Mouse (Mus musculus): ENCODE results near the gene Egfl8. TPM values are rescaled to one million over a fixed set of nuclear protein-coding genes. Genes with fewer than 3 reads are reported as not detected.

The Egfl8 gene
- polyA plus RNA-seq, 1 experiment from 2014 or later, result 3.6 TPM

DNA sequence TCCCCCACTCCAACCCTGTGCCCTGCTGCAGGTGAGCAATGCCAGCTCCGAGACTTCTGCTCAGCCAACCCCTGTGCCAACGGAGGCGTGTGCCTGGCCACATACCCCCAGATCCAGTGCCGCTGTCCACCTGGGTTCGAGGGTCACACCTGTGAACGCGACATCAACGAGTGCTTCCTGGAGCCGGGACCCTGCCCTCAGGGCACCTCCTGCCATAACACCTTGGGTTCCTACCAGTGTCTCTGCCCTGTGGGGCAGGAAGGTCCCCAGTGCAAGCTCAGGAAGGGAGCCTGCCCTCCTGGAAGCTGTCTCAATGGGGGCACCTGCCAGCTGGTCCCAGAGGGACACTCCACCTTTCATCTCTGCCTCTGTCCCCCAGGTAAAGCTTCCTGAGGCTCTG lies 48.5 kb downstream of the Egfl8 start:
- Histone ChIP-seq H3K4me1 (ENCODE audit: control insufficient read depth, insufficient read depth, low read length) (peaks cover 8% of the 10 kb centered on the region), H3K4me2 (replicated peaks; ENCODE audit: low read depth, low read length) (no peak overlapping the region), H3K36me3 (ENCODE audit: control insufficient read depth, insufficient read depth, low read length) (no peaks in the 10 kb centered on the region), H3K4me3 (ENCODE audit: low read length) (no peak overlapping the region), H3K9me3 (ENCODE audit: control insufficient read depth, low read length) (no peaks in the 10 kb centered on the region), H3K27me3 (ENCODE audit: control insufficient read depth, insufficient read depth, low read length) (no peaks in the 10 kb centered on the region), H3K27ac (ENCODE audit: low read depth, low read length) (no peak overlapping the region), H3K9ac (ENCODE audit: low read depth, low read length) (no peak overlapping the region)
- 60% methylated on average over 9 of the region's 9 CpGs for WGBS
- ATAC-seq (ENCODE audit: low FRiP score, low TSS enrichment), result no peak

DNA sequence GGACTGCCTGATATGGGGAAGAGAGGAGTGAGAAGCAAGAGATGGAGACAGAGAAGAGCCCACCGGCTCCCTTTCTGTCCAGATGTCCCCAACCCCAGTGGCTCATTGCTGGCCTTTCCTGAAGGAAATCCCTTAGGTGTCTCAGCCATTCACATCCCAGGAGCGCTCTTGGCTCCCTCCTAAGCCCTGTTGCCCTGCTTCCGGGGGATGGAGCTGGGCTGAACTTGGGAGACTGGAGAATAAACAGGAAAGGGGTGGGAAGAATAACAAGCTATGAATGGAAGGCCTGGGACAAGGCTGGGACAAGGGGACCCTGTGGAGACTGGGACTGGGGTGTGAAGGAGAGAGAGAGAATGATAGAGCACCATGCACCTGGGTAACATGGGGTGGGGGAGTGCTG lies 51.0 kb downstream of the Egfl8 start:
- Histone ChIP-seq H3K9ac (ENCODE audit: low read depth, low read length) (peak overlapping the region; percentile 42), H3K27ac (ENCODE audit: low read depth, low read length) (peak overlapping the region; percentile 72), H3K4me2 (replicated peaks; ENCODE audit: low read depth, low read length) (peak overlapping the region; percentile 32; the same call in 1 of the 2 replicates), H3K36me3 (ENCODE audit: control insufficient read depth, insufficient read depth, low read length) (no peaks in the 10 kb centered on the region), H3K9me3 (ENCODE audit: control insufficient read depth, low read length) (no peaks in the 10 kb centered on the region), H3K27me3 (ENCODE audit: control insufficient read depth, insufficient read depth, low read length) (no peaks in the 10 kb centered on the region), H3K4me3 (ENCODE audit: low read length) (peak overlapping the region; percentile 18; the same call in 1 of the 2 replicates), H3K4me1 (ENCODE audit: control insufficient read depth, insufficient read depth, low read length) (peaks cover 8% of the 10 kb centered on the region)
- 29% methylated on average over 3 of the region's 3 CpGs for WGBS
- ATAC-seq (ENCODE audit: low FRiP score, low TSS enrichment), result peak; percentile 34; the same call in 1 of the 2 replicates

DNA sequence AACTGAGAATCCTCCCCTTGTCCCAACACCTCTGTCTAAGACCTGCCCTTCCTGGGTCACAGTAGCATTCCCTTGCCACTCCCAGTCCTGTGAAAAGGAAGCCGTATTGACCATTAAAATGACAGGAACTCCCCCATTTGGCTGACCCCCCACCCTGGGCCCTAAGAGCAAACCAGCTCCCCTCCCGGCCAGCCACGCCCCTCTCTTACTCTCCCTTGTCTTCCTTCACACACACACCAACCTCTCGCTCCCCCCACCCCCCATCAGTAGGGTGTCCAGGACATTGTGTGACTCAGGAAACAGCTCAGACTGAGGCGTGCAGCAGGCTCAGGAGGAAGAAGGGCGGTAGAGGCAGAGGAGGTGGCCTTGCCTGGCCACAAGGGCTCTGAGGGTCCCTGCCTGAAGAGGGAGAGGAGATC lies 51.8 kb downstream of the Egfl8 start, which contains the start of gene Notch4:
Gene Notch4 (plus strand): TSS at position 266 of the 419 bp plus-strand sequence.
- WGBS, result 7% methylated on average over 6 of the region's 6 CpGs
- peak; percentile 66; the same call in 1 of the 2 replicates for ATAC-seq (ENCODE audit: low FRiP score, low TSS enrichment)
- Histone ChIP-seq H3K9me3 (ENCODE audit: control insufficient read depth, low read length) (no peaks in the 10 kb centered on the region), H3K27me3 (ENCODE audit: control insufficient read depth, insufficient read depth, low read length) (no peaks in the 10 kb centered on the region), H3K4me2 (replicated peaks; ENCODE audit: low read depth, low read length) (peak within 1 kb of the TSS; percentile 32; the same call in 1 of the 2 replicates), H3K4me3 (ENCODE audit: low read length) (peak within 1 kb of the TSS; percentile 18; the same call in 1 of the 2 replicates), H3K36me3 (ENCODE audit: control insufficient read depth, insufficient read depth, low read length) (no peaks in the 10 kb centered on the region), H3K4me1 (ENCODE audit: control insufficient read depth, insufficient read depth, low read length) (peaks cover 8% of the 10 kb centered on the region), H3K27ac (ENCODE audit: low read depth, low read length) (peak within 1 kb of the TSS; percentile 72), H3K9ac (ENCODE audit: low read depth, low read length) (peak within 1 kb of the TSS; percentile 42)

DNA sequence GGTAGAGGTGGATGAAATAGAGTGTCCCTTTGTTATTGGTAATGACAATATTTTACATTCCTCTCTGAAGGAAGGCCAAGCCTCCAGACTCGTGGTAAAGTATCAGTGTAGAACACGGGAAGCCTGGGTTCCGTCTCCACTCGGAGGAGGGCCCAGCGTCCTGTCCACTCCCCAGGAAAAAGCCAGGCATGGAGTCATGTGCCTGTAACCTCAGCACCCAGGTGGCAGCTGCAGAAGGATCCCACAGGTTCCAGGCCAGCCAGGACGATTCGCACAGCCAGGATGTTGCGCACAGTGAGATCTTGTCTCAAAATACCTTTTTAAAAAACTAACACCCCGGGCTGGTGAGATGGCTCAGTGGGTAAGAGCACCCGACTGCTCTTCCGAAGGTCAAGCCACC lies 52.4 kb downstream of the Egfl8 start:
- H3K9ac ChIP-seq (ENCODE audit: low read depth, low read length), result no peak overlapping the region
- no peak for ATAC-seq (ENCODE audit: low FRiP score, low TSS enrichment)
- H3K4me3 ChIP-seq (ENCODE audit: low read length), result no peak overlapping the region
- H3K27ac ChIP-seq (ENCODE audit: low read depth, low read length), result no peak overlapping the region
- no peaks in the 10 kb centered on the region for H3K27me3 ChIP-seq (ENCODE audit: control insufficient read depth, insufficient read depth, low read length)
- H3K9me3 ChIP-seq (ENCODE audit: control insufficient read depth, low read length), result no peaks in the 10 kb centered on the region
- WGBS, result 58% methylated on average over 11 of the region's 11 CpGs
- peaks cover 8% of the 10 kb centered on the region for H3K4me1 ChIP-seq (ENCODE audit: control insufficient read depth, insufficient read depth, low read length)
- H3K4me2 ChIP-seq (replicated peaks; ENCODE audit: low read depth, low read length), result no peak overlapping the region
- no peaks in the 10 kb centered on the region for H3K36me3 ChIP-seq (ENCODE audit: control insufficient read depth, insufficient read depth, low read length)

Other genes with a start within 250 kb of the Egfl8 start
- gene Btnl1, start 238.8 kb downstream of the Egfl8 start, polyA plus RNA-seq (2014; fragmentation: Nextera tagmentation; extraction: Ambion mirVana), result not detected in 2 replicates
- 0.74 and 1.9 TPM in 2 replicates for gene BC051142, start 217.2 kb downstream of the Egfl8 start, polyA plus RNA-seq (2014; fragmentation: Nextera tagmentation; extraction: Ambion mirVana)
- not detected in 2 replicates for gene Btnl4, start 138.7 kb downstream of the Egfl8 start, polyA plus RNA-seq (2014; fragmentation: Nextera tagmentation; extraction: Ambion mirVana)
- gene Btnl6, start 98.6 kb downstream of the Egfl8 start, polyA plus RNA-seq (2014; fragmentation: Nextera tagmentation; extraction: Ambion mirVana), result not detected in 2 replicates
- 9.7 and 11.2 TPM in 2 replicates for gene Notch4, start 51.7 kb downstream of the Egfl8 start, polyA plus RNA-seq (2014; fragmentation: Nextera tagmentation; extraction: Ambion mirVana)
- gene Gpsm3, start 26.2 kb downstream of the Egfl8 start, polyA plus RNA-seq (2014; fragmentation: Nextera tagmentation; extraction: Ambion mirVana), result 19.3 and 21.4 TPM in 2 replicates
- 17.8 and 20.9 TPM in 2 replicates for gene Pbx2, start 24.7 kb downstream of the Egfl8 start, polyA plus RNA-seq (2014; fragmentation: Nextera tagmentation; extraction: Ambion mirVana)
- gene Ager, start 18.1 kb downstream of the Egfl8 start, polyA plus RNA-seq (2014; fragmentation: Nextera tagmentation; extraction: Ambion mirVana), result 5.8 and 6.6 TPM in 2 replicates
- 118 and 139 TPM in 2 replicates for gene Rnf5, start 12.3 kb downstream of the Egfl8 start, polyA plus RNA-seq (2014; fragmentation: Nextera tagmentation; extraction: Ambion mirVana)
- gene Agpat1, start 11.7 kb downstream of the Egfl8 start, polyA plus RNA-seq (2014; fragmentation: Nextera tagmentation; extraction: Ambion mirVana), result 61.7 and 75.3 TPM in 2 replicates
- 33.5 and 39.1 TPM in 2 replicates for gene Ppt2, start 12.5 kb upstream of the Egfl8 start, polyA plus RNA-seq (2014; fragmentation: Nextera tagmentation; extraction: Ambion mirVana)
- 0.16 and 0.18 TPM in 2 replicates for gene Prrt1, start 13.6 kb upstream of the Egfl8 start, polyA plus RNA-seq (2014; fragmentation: Nextera tagmentation; extraction: Ambion mirVana)
- 14.8 and 16.5 TPM in 2 replicates for gene Fkbpl, start 28.8 kb upstream of the Egfl8 start, polyA plus RNA-seq (2014; fragmentation: Nextera tagmentation; extraction: Ambion mirVana)
- 54.6 and 61.7 TPM in 2 replicates for gene Atf6b, start 31.2 kb upstream of the Egfl8 start, polyA plus RNA-seq (2014; fragmentation: Nextera tagmentation; extraction: Ambion mirVana)
- gene Tnxb, start 54.6 kb upstream of the Egfl8 start, polyA plus RNA-seq (2014; fragmentation: Nextera tagmentation; extraction: Ambion mirVana), result 0.15 and 0.26 TPM in 2 replicates
- gene C4b, start 127.9 kb upstream of the Egfl8 start, polyA plus RNA-seq (2014; fragmentation: Nextera tagmentation; extraction: Ambion mirVana), result not detected in 2 replicates
- gene Cyp21a1, start 188.6 kb upstream of the Egfl8 start, polyA plus RNA-seq (2014; fragmentation: Nextera tagmentation; extraction: Ambion mirVana), result not detected in 2 replicates
- 25.2 and 28.7 TPM in 2 replicates for gene Stk19, start 221.0 kb upstream of the Egfl8 start, polyA plus RNA-seq (2014; fragmentation: Nextera tagmentation; extraction: Ambion mirVana)
- 55.7 and 66.4 TPM in 2 replicates for gene Dxo, start 221.0 kb upstream of the Egfl8 start, polyA plus RNA-seq (2014; fragmentation: Nextera tagmentation; extraction: Ambion mirVana)
- 22.8 and 45.9 TPM in 2 replicates for gene Skiv2l, start 234.2 kb upstream of the Egfl8 start, polyA plus RNA-seq (2014; fragmentation: Nextera tagmentation; extraction: Ambion mirVana)
- 107 and 119 TPM in 2 replicates for gene Nelfe, start 234.4 kb upstream of the Egfl8 start, polyA plus RNA-seq (2014; fragmentation: Nextera tagmentation; extraction: Ambion mirVana)
- gene Cfb, start 246.5 kb upstream of the Egfl8 start, polyA plus RNA-seq (2014; fragmentation: Nextera tagmentation; extraction: Ambion mirVana), result 4.0 and 5.4 TPM in 2 replicates

Data from kidney, embryonic 14.5 days (tissue).